Mouse (Mus musculus): Measurements from ENCODE around the gene Timp2.

DNA sequence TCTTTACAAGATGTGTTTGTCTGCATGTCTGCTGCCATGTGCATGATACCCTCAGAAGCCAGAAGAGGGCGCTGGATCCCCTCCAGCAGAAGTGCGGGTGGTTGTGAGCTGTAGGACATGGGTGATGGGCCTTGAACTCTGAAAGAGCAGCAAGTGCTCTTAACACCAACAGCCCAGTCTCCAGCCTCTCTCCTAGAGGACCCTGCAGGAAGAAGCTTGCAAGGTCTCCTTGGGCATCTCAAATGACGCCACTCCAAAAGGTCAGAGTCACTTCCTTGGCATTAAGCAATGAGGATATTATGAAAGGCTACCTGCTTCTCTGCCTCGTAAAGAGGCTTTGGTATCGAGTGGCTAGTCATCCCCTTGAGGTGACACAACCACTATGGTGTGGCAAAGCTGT is 36.9 kb downstream of the Timp2 start:
- no peak for TF ChIP-seq ZC3H11A (IDR thresholded peaks at IDR 0.05; ENCODE audit: borderline replicate concordance, low read depth, low read length)
- TF ChIP-seq HCFC1 (IDR thresholded peaks at IDR 0.05; ENCODE audit: borderline replicate concordance, insufficient read depth, low read length) = no peak
- TF ChIP-seq CHD2 (IDR thresholded peaks at IDR 0.05; ENCODE audit: low read depth, low read length) = no peak
- no peak for TF ChIP-seq MAFK (IDR thresholded peaks at IDR 0.05; ENCODE audit: insufficient read depth, low read depth, low read length)
